Mouse (Mus musculus) adrenal gland, postnatal 4 days (tissue): ENCODE data around the gene Dmpk. TPM values are rescaled to one million over a fixed set of nuclear protein-coding genes. Genes with fewer than 3 reads are reported as not detected.

Source experiments
- DNase-seq, 2 experiments: peaks; one replicate each; pipeline ENCODE4 v3.0.0; 2021 to 2022; ENCODE audit warnings: low spot score in 2 of 2, mixed read lengths in 2 of 2
- total RNA-seq, 2 experiments: library from RNA; stranded (reverse); gene quantifications; 2 replicates each; pipeline ENCODE4 v1.2.3; 2021

The Dmpk gene
- total RNA-seq, 2 experiments from 2014 or later, result 70.0 to 74.7 TPM

DNA sequence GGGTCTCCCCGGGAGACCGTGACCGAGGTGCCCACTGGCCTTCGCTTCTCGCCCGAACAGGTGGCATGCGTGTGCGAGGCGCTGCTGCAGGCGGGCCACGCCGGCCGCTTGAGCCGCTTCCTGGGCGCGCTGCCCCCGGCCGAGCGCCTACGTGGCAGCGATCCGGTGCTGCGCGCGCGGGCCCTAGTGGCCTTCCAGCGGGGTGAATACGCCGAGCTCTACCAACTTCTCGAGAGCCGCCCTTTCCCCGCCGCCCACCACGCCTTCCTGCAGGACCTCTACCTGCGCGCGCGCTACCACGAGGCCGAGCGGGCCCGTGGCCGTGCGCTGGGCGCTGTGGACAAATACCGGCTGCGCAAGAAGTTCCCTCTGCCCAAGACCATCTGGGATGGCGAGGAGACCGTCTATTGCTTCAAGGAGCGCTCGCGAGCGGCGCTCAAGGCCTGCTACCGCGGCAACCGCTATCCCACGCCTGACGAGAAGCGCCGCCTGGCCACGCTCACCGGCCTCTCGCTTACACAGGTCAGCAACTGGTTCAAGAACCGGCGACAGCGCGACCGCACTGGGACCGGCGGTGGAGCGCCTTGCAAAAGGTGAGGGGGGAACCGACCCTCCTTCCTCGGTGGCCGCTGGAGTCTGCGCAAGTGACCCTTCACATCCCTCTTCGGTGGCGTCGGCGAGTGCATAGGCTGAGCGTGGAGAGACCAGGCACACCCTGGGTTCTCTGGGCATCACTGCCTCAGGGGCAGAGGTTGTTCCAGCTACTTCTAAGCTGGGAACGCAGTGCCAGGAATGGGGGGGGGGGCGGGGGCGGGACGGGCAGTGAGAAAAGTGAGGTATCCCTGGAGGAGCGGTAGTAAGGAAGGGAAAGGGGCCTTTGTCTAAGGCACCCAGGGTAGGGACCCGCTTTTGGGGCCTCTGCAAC, 11.4 kb downstream of the Dmpk start:
- DNase-seq, result no peak

DNA sequence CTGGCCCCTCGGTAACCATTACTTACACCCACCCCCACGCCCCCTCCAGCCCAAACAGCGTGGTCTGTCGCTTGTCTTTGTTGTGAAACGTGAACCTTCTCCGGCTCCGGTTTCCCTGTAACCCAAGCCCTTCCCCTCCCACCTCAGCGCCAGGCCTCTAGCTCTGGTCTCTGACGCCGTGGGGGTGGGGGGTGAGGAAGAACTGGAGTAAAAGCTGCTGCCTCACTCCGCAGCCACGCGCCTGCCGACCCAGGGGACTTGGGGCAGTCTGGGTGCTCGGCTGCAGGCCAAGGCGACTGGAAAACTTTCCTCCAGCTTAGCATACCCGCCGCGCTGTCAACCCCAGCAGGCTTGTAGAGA, 12.1 kb downstream of the Dmpk start:
- DNase-seq, result peak in 1 of 2 experiments; percentile 60

DNA sequence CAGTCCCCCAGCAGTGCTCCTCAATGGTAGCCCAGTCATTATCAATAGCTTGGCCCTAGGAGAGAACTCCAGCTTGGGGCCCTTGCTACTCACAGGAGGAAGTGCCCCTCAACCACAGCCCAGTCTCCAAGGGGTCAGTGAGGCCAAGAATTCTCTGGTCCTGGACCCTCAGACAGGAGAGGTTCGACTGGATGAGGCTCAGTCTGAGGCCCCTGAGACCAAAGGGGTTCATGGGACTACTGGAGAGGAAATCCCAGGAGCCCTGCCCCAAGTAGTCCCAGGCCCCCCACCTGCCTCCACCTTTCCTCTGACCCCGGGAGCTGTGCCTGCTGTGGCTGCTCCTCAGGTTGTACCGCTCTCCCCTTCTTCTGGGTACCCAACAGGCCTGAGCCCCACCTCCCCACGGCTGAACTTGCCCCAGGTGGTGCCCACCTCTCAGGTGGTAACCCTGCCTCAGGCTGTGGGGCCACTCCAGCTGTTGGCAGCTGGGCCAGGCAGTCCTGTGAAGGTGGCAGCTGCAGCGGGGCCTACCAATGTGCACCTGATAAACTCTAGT, 12.8 kb downstream of the Dmpk start:
- no peak for DNase-seq

DNA sequence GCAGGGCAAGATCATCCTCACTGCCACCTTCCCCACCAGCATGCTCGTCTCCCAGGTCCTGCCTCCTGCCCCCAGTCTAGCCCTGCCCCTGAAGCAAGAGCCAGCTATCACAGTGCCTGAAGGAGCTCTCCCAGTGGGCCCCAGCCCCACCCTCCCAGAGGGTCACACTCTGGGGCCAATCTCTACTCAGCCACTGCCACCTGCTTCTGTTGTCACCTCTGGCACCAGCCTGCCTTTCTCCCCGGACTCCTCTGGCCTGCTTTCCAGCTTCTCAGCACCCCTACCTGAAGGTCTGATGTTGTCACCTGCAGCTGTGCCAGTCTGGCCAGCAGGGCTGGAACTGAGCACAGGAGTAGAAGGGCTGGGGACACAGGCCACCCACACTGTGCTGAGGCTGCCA, 13.6 kb downstream of the Dmpk start:
- no peak for DNase-seq

DNA sequence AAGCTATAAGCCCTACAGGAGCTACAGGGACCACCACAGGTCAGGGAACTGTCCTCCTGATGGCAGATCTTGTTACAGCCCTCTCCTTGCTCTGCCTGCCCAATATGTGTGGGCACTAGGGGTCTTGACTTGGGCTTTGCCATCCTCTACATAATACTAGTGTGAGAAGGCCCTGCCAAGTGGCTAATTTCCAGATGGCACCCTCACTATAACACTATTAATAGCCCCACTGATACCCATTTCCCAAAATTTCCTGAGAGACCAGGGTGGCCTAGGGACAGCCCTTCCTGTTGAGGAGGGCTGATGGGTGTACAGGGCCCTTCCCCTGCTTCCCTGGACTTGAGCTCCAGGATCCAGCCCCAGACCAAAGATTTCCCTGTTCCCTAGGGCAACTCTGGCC, 14.2 kb downstream of the Dmpk start:
- DNase-seq, result no peak

DNA sequence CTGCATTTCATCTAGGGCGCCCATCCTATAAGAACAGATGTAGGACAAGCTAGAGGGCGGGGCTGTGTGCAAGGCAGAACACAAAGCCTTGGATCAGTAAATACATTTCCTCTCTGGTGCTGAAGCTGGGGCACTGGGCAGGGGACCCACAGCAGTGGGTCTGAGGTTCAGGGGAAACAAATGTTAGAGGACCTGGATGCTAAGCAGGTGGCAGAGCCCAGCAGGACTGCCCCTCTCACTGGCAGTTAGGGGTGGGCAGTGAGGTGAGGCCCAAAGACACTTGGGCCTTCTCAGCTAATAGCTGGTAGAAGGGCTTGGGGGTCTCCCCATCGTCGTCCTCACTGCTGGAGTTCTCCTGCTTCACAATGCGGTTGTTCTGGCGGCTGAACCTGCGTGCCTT, 15.2 kb downstream of the Dmpk start:
- DNase-seq, result no peak

DNA sequence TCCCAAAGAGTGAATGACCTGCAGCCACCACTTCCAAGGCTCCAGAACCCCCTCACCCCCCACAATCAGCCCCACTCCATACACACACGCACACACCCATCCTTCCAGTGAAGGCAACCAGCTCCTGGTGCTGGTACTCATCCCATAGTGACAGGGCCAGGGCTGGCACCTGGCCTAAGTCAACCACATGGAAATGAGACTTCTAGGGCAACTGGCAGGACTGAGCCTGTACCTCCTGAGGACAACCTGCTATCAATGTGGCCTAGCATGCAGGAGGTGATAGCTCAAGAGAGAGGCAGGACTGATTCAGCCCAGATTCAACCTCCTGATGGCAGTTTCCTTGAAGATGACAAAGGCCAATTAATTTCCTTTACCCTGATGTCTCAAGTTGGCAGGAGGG, 16.6 kb downstream of the Dmpk start:
- no peak for DNase-seq

DNA sequence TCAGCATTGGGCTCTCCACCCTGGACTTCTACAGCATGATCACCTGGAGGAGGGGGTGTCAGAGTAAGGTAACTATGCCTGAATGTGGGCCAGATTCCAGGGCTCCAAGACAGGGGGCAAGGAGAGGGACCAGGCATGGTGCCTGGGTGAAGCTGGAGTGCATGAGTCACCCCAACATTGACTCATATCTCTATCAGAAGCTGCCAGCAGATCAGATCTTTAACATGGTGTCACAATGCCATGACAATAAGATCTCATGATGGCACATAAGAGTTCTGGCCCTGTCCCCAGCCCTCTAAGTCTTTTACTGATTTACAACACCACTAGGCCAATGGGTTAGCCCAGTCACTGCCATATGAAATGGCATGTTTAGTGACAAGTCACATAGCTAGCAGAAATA, 20.1 kb downstream of the Dmpk start:
- DNase-seq, result no peak

DNA sequence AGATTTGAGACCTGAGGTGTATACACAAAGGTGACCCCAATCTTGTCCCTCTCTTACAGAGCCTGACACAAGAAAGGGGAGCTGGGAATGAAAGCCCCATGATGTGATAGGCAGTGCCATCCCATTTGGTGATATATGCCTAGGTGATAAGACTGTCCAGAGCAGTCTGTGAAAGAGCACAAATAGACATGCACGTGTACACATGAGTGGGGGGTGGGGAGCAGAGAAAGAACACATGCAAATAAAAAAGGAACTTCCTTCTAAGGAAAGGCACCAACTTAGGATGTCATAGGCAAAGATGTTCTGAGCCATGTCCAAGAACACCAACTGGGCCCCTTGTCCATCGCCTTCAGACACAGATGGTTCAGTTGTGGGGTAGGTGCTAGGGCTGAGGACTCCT, 20.8 kb downstream of the Dmpk start:
- no peak for DNase-seq

DNA sequence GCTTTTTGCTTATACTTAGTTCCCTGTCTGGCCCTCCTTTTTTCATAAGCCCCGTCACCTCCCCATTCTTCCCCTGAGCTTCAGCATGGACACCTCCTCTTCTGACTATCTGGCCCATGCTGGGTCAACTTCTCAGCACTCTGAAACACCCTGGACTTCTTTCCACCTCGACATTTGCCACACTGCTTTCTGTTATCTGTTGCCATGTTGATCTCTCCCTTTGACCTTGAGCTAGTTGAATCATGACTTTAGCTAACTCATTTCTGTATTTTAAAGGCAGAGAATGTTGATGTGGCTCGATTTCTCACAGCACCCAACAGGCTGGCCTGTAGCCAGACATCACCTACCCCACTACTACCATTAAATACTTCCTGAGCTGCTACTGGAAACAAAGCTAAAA, 23.8 kb downstream of the Dmpk start:
- no peak for DNase-seq

DNA sequence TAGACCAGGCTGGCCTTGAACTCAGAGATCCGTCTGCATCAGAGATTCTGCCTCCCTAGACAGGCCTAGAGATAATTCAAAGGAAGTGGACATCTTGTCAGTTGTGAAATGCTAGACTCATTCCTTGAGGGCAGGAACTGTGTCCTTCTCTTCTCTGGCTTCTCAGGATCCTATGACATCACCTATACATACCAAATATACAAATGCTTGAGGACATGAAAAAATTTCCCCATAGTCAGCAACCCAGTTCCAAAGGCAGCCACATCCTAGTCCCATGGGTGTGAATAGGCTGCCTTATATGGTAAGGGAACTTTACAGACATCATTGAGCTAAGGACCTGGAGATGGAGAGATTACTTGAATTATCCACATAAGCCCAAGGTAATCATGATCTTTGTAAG, 25.9 kb downstream of the Dmpk start:
- no peak for DNase-seq

DNA sequence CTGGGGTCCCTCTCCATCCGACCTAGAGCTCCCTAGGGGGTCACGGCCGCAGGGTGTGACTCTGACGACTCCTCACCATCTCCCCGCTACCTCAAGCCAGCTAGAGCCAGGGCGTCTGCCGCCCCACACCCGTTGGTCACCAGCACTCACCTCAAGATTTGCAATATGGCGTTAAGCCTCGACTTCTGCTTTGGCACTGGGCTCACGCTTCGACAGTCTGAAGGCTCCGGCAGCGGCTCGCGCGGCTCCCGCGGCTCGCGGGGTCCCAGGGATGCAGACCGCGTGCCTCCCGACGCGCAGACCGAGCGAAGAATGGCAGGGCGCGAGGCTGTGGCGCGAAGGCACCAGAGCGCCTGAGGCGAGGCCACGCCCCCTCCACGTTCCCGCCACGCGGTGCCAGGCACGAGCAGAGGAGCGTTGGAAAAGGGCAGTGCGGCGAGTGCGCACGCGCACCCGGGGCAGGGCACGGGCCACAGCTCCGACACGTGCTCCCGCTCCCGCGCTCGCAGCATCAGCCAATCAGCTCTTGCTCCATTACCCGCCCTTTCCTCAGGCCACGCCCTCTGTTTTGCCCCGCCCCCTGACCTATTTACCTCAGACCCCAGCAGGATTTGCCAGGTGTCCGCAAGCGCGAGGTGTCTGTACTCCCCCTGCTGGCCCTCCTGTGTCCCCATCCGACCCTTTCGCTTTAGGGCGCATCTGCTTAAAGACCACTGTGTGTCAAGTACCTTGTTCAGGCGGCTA, 34.6 kb downstream of the Dmpk start, which contains the start of gene Gm4969:
TSS of gene Gm4969 (minus strand) at position 341 of the 744 bp plus-strand sequence.
- DNase-seq, result no peak

DNA sequence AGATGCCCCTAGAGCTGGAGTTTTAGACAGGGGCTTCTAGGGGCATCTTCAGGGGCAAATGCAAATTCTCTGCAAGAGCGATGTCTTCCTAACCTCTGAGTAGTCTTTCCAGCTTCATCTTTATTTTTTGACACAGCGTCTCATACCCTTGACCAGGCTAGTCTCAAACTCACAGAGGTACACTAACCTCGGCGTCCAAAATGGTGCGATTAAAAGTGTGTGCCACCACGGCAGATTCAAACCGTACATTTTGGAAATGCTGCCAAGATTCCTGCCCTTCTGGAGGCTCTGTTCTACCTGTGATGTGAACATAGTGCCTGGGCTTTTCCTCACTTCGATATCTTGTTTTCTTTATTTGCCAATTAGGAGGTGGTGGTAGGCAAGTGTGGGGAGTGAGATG, 35.4 kb downstream of the Dmpk start:
- DNase-seq, result no peak

DNA sequence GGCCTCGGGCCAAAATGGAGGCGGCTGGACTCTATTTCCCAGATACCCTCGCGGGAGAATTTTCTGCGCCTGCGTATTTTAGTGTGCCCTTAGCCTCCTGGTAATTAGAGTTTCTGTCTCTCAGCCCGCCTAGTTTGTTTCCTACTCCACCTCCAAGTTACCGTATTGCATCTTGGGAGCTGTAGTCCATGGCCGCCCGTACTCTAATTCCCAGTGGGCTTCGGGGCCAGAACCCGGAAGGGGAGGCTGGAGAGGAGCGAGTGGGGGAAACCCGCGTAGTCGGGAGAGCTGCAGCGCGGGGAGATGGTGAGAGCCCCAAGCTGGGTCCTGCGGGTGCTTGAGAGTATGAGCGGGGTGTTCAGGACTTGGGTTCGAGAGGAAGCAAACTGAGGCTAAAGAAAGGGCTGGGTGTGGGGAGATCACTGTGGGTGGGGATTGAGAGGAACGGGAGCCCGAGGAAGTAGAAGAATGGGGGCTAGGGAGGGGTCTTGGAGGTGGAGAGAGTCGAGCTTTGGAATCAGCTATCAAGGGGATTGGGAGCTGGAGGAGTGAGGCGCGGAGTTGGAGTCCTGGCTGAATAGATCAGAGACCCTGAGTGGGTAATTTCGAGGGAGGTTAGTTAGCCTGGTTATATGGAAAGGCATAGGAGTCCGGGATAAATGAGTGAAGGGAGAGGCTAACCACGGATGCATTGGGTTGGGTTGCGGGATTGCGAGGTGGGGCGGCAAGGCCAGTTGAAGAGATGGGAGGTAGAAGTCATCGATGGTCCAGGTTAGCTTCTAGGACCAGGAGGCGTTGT, 36.2 kb downstream of the Dmpk start, which contains the start of gene Fbxo46:
TSS of gene Fbxo46 (plus strand) at position 229 of the 799 bp plus-strand sequence.
- peak; percentile 67 to 84 for DNase-seq

DNA sequence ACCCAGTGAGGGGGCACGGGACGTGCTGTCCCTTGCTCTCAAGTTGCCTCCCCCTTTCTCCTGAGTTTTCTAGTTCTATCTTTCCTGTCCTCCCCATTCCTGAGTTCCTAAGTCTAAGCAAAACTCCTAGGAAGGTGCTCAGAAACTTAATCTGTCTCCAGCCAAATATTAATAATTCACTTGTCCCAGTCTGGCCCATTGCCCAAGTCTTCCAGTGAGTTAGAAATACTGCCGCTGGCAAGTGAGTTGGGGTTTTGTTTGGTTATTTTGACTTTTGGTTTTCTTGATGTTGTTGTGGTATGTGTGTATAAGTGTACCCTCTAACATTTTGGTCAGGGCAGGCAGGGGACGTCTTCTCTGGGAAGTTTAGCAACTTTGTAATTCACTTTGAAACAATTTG, 38.0 kb downstream of the Dmpk start:
- no peak for DNase-seq

DNA sequence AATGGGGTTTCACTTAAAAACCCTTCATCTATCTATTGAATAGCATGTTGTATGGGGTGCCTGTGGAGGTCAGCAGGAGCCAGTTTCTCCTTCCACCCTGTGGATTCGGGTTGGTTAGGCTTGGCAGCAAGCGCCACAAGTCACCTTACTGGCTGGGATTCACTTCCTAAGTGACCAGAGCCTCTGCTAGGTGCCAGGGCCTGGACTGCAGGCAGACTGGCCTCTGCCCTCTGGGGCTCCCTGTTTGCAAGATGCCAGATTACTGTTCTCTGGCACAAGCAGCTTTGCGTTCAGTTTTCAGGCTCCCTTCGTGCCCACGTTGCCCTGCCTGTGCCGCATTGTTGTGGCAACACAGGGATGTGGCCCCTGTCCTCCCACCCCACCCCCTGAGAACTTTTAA, 41.1 kb downstream of the Dmpk start:
- DNase-seq, result no peak

DNA sequence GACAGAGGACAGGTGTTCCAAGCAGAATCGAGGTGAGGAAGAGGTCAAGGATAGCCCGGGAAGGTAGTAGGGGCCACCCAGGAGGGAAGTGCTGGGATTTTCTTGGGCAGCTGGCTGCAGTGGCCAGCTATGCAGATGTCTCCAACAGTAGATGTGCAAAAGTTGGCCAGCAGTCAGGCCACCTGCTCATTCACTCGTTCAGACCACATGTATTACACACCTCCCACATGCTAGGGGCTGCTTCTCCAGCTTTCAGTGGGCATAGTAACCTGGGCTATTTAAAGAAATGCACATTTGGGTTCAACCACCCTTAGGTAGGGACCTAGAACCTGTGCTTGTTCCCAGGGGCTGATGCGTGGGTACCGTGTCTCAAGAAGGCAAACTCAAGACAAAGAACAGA, 44.1 kb downstream of the Dmpk start:
- no peak for DNase-seq

DNA sequence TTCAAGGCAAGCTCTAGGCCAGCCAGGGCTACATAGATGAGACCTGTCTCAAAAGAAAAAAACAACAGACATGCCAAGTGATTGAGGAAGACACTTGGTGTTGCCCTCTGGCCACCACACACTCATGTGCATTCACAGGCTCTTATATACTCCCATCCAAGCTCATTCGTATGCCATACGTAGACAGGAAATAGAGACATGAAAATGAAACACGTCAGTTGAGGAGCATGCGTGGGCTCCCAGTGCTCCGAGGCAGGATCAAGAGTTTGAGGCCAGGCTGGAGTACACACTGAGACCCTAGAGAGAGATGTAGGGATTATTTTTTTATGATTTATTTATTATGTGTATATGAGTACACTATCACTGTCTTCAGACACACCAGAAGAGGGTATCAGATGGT, 45.7 kb downstream of the Dmpk start:
- DNase-seq, result no peak

DNA sequence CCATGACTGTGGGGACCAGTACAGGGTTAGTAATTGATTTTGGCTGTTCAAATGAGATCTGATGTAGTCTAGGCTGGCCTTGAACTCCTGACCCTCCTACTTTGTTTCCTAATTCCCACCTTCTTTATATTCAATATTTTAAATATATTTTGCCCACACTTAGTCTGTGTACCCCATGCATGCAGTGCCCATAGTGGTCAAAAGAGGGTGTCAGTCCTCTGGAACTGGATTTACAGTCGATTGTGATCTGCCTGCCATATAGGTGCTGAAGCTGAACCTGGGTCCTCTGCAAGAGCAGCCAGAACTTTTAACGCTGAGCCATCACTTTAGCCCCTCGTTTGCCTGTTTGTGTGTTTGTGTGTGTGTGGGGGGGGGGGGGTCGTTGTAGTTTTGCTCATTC, 47.0 kb downstream of the Dmpk start:
- DNase-seq, result no peak

DNA sequence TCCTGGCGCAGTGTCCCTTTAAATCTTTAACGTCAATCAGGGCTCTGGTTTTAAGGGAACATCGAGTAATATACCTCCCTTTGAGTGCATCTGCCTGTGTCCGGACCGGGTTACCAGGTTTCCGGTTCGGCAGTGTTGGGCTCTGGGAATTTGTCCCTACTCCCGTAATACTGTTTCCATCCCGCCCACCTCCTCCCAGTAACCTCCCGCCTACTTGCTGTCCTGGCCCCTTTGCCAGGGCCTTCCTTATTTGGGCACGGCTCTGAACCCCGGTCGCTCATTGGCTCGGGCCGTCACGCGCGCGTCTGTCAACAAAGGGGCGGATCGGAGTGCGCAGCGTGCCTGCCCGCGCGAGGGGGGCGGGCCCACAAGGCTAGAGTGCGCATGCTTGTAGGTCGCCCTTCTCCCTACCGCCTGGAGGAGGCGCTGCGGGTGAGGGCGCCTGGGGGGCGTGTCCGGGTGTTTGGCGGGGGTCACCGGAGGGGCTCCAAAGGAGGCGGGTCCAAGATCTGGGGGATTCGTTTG, 47.7 kb downstream of the Dmpk start:
- DNase-seq, result peak; percentile 92 to 98

DNA sequence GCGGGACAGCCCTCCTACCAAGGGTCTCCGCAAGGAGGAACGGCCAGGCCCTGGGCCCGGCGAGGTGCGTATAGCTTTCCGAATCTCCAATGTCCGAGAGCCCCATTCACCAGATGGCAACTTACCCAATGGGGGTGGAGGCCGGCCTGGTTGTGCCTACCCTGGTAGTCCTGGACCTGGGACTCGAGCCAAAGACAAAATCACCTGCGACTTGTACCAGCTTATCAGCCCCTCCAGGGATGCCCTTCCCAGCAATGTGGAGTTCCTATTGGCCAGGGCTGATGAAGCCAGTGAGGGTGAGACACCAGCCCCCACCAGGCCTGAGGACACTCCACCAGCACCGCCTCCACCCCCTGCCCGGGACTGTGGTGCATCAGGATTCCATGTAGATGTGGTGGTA, 52.5 kb downstream of the Dmpk start:
- DNase-seq, result no peak
